Mouse (Mus musculus): ENCODE data around the gene Cchcr1.

Gene Cchcr1

DNA sequence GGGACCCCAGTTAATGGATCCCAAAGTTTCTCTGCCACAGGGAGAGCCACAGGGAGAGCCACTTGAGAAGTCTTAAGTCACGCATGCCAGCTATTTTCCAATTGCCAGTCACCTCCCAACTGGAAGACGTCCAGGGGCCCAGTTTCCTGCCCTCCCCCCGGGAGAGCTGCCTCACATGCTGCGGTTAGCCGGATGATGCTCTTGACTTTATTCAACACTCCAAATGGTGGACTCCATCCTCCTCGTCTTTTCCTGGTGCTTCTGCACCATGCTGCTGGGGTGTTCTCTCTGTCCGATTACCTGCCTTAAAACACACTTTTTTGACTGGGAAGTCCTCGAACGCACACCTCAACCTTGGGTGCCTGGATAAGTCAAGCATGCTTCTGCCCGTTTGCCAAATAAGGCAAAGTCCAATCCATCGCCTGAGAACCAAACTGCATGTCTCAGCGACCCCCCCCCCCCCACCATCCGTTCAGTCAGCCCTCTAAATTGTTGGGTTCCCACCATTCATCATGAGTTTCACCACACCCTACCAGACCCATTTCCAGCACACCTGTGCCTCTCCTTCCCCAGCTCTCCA lies 39.4 kb downstream of the Cchcr1 start:
- DNase-seq: no peak

DNA sequence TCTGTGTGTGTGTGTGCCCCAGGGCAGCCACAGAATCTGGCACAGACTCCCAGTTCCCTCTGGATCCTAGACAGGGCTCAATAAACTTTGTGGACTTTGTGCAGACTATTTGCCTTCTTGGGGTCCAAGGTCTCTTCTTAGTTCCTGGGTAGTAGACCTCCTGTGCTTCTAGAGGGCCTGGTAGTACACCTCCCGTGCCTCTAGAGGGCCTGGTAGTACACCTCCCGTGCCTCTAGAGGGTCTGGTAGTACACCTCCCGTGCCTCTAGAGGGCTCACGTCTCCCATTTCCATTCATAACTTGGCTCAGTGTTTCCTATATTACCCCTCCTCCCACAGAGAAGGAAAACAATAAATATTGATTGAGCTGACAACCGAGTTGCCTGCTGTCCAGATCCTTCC lies 39.9 kb downstream of the Cchcr1 start:
- peak; percentile 60 for DNase-seq

DNA sequence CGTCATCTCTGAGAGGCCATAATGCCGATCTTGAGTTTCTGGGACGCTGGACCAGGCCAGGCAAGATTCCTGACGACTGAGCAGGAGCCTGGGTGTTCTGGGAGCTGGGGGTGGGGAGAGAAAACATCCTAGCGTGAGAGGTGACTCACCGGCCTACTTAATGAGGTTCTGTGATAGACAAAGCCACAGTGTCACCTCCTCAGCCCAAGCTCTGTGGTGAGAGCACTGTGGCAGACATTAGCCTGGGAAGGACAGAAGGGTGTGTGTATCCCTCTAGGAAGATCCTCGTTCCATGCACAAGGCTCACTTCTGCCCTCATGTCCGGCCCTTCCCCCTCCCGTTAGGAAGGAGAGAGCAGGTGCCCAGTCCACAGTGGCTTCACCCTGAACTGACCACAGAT lies 40.5 kb downstream of the Cchcr1 start:
- DNase-seq: no peak

DNA sequence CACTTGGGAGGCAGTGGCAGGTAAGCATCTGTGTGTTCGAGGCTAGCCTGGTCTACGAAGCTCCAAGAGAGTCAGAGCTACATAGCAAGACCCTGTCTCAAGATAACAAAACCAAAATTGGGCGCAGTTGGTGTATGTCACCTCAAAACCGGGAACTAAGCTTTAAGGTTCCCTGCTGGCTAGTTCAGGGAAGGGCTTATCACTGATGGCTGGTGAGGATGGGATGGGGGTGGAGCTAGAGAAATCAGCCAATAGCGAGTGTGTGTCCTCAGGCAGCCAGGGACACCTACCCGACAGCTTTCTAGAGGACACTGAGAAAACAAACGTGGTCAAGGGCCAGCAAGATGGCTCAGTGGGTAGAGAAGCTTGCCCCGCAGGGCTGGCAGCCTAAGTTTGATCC lies 41.3 kb downstream of the Cchcr1 start:
- no peak for DNase-seq

DNA sequence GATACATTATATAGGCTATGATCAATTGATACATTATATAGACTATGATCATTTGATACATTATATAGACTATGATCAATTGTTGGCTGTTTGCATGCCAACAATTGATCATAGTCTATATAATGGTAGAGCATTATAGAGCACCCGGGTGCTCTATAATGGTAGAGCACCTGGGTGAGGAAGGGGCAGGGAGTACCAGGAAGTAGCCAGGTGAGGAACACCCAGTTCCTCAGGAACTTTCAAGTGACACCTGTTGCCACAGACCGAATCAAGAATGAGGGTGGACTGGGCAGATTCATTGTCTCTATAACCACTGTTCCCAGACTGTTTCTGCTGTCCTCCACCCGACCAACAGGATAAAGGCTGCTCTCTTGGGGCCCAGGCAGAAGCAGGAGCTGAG lies 50.2 kb downstream of the Cchcr1 start, which contains the start of gene 2300002M23Rik:
2300002M23Rik (plus strand) TSS at position 301 of the 400 bp plus-strand sequence.
- DNase-seq: no peak

DNA sequence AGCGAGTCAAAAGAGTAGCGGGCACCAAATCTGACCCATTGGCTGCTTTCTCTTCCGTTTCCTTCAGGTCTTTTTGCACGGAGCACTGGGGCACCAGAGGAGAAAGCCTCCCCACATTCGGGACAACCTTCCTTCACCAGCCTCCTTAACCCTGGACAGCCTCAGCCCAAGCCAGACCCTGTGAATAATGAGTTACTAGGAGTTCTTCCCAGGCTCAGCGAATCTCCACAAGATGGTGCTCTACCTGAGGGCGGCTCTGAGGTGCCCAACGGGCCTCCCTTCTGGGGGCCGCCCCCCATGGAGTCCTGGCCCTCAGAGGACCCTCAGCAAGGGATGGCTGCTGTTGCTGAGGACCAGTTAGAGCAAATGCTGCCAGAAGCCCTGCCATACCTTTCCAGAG lies 50.9 kb downstream of the Cchcr1 start:
- no peak for DNase-seq

DNA sequence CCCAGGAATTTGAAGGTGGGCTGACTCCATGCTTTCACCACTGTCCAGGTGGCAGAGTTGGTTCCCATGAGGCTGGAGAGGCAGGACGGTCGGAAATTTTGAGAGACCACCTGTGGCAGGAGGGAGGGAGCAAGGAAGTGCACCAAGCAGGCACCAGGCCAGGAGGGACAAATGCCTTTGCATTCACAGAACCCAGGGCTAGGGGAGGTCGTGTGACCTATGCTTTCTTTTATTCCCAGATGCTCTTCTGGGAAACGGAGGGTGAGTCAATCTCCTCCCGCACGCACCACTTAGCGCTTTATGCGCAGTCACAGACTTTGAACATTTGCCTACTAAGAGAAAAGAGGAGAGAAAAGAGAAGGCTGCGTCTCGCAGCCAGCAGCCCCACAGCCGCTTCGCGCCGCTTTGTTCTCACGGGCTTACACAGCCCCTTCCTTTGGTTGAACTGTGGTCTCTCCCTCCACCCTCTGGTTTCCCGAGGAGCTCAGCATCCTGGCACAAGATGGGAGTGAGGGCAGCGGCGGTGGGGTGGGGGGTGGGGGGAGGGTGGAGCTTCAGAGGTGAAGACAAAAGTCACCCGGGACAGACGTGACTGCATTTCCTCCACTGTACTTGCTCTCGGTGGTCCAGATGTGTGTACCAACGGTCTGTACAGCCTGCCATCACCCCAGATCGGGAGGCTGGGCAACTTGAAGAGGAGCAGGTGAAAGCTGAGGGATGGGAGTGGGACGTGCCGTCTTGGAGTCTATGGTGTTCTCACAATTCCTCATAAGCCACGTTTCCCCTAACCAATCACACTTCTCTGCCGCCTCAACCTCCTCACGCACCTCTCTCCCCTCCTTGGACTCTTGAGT lies 52.4 kb downstream of the Cchcr1 start:
- DNase-seq: peak; percentile 19 to 30

DNA sequence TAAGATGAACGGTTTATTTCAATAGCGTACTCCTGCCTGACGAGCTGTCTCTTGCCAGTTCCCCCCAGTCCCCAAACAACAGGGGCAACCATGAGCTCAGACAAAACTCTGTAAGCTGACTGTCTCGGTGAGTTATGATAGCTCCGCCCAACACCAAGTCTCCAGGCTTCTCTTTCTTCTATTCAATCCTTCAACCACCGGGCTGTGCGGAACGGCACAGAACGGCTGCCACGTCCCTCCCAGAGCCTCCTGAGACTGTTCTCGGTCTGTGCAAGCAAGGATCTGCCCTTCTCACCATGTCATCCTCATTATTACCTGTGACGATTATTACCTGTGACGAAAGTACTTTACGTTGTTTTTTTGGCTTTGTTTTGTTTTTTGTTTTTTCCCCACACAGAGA lies 53.9 kb downstream of the Cchcr1 start:
- no peak for DNase-seq

DNA sequence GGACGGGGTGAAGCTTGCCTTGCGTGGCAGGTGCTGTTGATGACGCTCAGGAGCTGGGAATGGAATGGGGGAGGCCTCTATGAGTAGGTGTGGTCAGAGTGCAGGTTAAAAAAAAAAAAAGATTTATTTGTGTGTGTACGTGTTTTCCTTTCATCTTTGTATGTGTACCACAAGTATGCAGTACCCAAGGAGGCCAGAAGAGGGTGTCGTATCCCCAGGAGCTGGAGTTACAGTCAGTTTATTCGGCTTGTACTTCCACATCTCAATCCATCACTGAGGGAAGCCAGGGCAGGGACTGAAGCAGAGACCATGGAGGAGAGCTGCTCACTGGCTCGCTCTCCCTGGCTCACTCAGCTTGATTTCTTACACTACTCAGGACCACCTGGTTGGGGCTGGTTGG lies 54.6 kb downstream of the Cchcr1 start:
- no peak for DNase-seq

DNA sequence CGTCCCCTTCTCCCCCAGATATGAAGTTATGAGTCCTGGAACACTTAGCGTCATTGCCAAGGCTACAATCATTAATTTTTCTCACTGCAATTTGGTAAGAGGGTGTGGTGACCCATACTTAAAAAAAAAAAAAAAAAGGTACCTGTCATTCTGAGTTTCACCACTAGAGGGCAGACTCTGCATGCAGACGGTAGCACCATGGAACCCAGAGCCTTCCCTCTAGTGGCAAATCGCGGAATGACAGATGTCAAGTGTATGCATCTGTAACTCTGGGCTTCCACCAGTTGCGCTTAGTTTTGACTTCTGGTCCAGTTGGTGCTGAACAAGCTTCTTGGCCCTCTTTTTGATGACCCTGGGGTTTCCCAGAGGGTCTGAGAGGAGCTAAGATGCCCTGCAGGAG lies 61.3 kb downstream of the Cchcr1 start:
- peak; percentile 69 to 77 for DNase-seq

Data from thymus, postnatal 36 days (tissue).